Mouse (Mus musculus) lung, postnatal 0 days (tissue): ENCODE measurements around the gene Mettl17.

ENCODE experiments used
- CTCF ChIP-seq: IDR thresholded peaks from 2 replicates; pipeline ENCODE4 v1.5.1; 2016; ENCODE audit warnings: antibody characterized with exemption, mild to moderate bottlenecking
- EP300 ChIP-seq: IDR thresholded peaks from 2 replicates; pipeline ENCODE4 v1.6.1; 2016; ENCODE audit warnings: antibody characterized with exemption, mild to moderate bottlenecking, control low read depth

- no peak for TF ChIP-seq EP300
- TF ChIP-seq CTCF, result no peak
Observed at GRCm38 (mm10) chr14:51922910-51923309, 38.3 kb downstream of the Mettl17 start.
